Mouse (Mus musculus): ENCODE measurements around the gene Cep95. TPM values are rescaled to one million over a fixed set of nuclear protein-coding genes. Genes with fewer than 3 reads are reported as not detected.

The Cep95 gene
- polyA plus RNA-seq, 1 experiment from 2014 or later = 16.2 TPM

DNA sequence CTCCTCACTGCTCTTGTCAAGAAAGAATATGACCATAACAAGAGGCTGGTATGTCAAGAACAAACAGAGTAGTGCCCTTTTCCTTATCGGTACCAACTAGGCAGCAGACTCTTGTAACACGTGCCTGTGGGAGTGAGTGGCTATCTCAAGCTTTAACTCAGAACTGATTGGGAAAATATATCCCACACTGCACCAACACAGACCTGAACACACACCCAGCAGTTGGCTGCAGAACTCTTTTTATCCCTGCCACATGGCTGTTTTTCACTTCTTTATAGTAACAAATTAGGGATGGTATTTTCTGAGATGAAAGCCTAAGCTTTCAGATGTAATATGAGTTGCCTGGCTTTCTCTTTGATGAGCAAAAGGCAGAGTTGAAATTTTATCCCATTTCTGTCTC lies 26.7 kb downstream of the Cep95 start:
- no peaks in the 10 kb centered on the region for H3K27me3 ChIP-seq (replicated peaks)
- 69% methylated on average over 2 of the region's 2 CpGs for WGBS
- no peak overlapping the region for H3K27ac ChIP-seq (ENCODE audit: poor library complexity, severe bottlenecking)
- H3K4me2 ChIP-seq = no peak overlapping the region
- no peak overlapping the region for H3K9ac ChIP-seq
- no peak for ATAC-seq (ENCODE audit: insufficient number of reproducible peaks, low FRiP score)
- H3K36me3 ChIP-seq = peaks cover 82% of the 10 kb centered on the region
- H3K4me3 ChIP-seq = no peak overlapping the region
- H3K9me3 ChIP-seq (replicated peaks) = no peaks in the 10 kb centered on the region
- H3K4me1 ChIP-seq (replicated peaks) = peaks cover 20% of the 10 kb centered on the region

DNA sequence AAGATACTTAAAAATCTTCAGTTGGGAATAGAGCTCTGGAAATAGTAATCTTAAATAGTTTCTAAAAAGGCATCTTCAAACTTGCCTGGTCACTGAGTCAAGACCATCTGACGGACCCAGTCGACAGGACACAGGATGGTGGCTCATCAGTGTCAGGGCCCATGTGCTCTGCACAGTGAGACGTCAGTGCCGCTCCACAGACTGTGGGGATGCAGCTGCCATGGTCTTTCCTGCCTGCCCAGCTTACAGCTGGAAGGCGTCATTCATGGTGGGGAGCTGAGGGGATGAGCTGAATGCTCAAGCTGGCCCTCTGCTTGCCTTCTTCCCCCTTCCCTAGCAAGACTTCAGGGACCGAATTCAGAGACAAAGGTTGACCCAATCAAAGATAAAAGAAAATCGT lies 27.3 kb downstream of the Cep95 start:
- H3K27ac ChIP-seq (ENCODE audit: poor library complexity, severe bottlenecking) = no peak overlapping the region
- no peak overlapping the region for H3K4me2 ChIP-seq
- H3K36me3 ChIP-seq = peaks cover 80% of the 10 kb centered on the region
- no peaks in the 10 kb centered on the region for H3K27me3 ChIP-seq (replicated peaks)
- WGBS = 77% methylated on average over 7 of the region's 7 CpGs
- peaks cover 25% of the 10 kb centered on the region for H3K4me1 ChIP-seq (replicated peaks)
- H3K9ac ChIP-seq = no peak overlapping the region
- H3K9me3 ChIP-seq (replicated peaks) = no peaks in the 10 kb centered on the region
- ATAC-seq (ENCODE audit: insufficient number of reproducible peaks, low FRiP score) = no peak
- no peak overlapping the region for H3K4me3 ChIP-seq

DNA sequence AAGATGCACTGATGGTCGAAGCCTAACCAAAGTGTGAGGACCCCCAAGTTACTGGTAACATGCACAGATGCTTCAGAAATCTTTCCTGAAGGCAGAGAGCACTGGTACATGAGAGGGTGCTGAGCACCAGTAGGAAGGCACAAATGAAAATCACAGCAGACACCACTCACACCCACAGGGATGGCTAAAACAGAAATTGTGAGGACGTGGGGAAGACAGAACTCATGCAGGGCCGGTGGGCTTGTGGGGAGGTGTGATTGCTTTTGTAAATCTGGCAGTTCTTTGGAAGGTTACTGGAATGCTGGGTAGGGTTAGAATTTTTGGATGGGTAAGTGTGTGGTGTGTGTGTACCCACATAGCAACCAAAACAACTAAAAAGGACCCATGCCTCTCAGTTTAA lies 28.1 kb downstream of the Cep95 start:
- no peak overlapping the region for H3K27ac ChIP-seq (ENCODE audit: poor library complexity, severe bottlenecking)
- no peak overlapping the region for H3K9ac ChIP-seq
- 86% methylated on average over 3 of the region's 3 CpGs for WGBS
- no peak for ATAC-seq (ENCODE audit: insufficient number of reproducible peaks, low FRiP score)
- H3K4me3 ChIP-seq = no peak overlapping the region
- H3K4me2 ChIP-seq = no peak overlapping the region
- no peaks in the 10 kb centered on the region for H3K9me3 ChIP-seq (replicated peaks)
- no peaks in the 10 kb centered on the region for H3K27me3 ChIP-seq (replicated peaks)
- peaks cover 28% of the 10 kb centered on the region for H3K4me1 ChIP-seq (replicated peaks)
- H3K36me3 ChIP-seq = peaks cover 73% of the 10 kb centered on the region

DNA sequence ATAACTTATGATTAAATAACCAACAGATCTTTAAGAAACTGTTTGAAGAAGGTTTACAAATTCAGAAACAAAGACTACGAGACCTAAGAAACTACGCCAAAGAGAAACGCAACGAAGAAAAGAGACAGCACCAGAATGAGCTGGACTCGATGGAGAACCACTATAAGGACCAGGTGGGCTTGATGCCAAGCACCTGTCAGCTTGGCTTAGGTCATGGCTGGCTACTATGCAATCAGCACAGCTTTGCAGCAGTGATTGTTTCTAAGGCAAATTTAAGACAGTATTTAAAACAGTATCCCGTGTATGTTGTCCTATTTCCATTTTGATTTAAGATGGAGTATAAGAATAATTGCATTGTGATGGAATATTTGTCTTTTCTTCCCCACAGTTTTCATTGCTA lies 28.8 kb downstream of the Cep95 start:
- Histone ChIP-seq H3K27me3 (replicated peaks) (no peaks in the 10 kb centered on the region), H3K4me1 (replicated peaks) (peaks cover 34% of the 10 kb centered on the region), H3K9ac (no peak overlapping the region), H3K4me2 (no peak overlapping the region), H3K27ac (ENCODE audit: poor library complexity, severe bottlenecking) (peak overlapping the region; percentile 41; the same call in 1 of the 2 replicates), H3K36me3 (peaks cover 73% of the 10 kb centered on the region), H3K9me3 (replicated peaks) (no peaks in the 10 kb centered on the region), H3K4me3 (no peak overlapping the region)
- WGBS = 83% methylated on average over 6 of the region's 6 CpGs
- ATAC-seq (ENCODE audit: insufficient number of reproducible peaks, low FRiP score) = no peak

DNA sequence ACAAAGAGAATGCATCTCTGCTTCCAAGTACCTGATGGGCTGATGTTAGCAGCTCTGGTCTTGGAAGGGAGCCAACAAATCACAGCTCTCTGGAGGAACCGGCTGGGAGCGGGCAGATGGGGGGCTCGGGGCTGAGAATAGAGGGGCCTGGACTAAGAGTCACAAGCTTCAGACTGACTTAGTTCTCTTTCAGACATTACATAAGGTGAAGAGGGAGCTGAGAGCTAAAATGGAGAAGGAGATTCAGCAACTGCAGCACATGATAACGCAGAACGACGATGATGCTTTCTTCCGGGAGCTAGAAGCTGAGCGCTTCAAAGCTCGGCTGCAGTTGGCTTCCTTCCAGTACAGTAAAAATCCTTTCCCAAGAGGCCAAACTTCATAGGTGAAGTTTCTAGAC lies 29.3 kb downstream of the Cep95 start:
- Histone ChIP-seq H3K9ac (no peak overlapping the region), H3K27ac (ENCODE audit: poor library complexity, severe bottlenecking) (peak overlapping the region; percentile 66), H3K27me3 (replicated peaks) (no peaks in the 10 kb centered on the region), H3K9me3 (replicated peaks) (no peaks in the 10 kb centered on the region), H3K4me3 (0 out of 2 replicates have a peak overlapping the region, but pooled peaks have one; percentile 18), H3K4me2 (peak overlapping the region; percentile 51), H3K36me3 (peaks cover 67% of the 10 kb centered on the region), H3K4me1 (replicated peaks) (peaks cover 34% of the 10 kb centered on the region)
- ATAC-seq (ENCODE audit: insufficient number of reproducible peaks, low FRiP score) = peak; percentile 58; the same call in 1 of the 2 replicates
- 19% methylated on average over 9 of the region's 9 CpGs for WGBS

DNA sequence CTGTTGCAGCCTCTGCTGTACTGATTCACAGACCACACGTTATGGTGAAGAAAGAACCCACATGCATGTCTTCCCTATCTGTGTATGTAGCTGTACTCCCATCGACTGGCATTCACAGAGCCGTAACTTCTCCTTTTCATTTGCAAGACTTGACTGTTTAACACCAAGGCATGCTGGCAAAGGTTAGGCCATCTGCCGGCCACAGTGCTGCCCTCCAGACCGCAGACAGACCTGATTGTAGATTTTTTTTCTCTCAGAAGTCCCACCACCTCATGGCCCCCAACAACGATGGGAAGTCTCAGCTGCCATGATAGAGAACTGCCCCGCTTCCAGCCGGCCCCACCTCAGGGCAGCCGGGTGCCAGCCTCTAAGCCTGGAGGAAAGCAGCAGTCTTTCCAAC lies 30.5 kb downstream of the Cep95 start:
- Histone ChIP-seq H3K9me3 (replicated peaks) (no peaks in the 10 kb centered on the region), H3K4me2 (no peak overlapping the region), H3K4me3 (no peak overlapping the region), H3K4me1 (replicated peaks) (peaks cover 34% of the 10 kb centered on the region), H3K27me3 (replicated peaks) (no peaks in the 10 kb centered on the region), H3K9ac (no peak overlapping the region), H3K36me3 (peaks cover 64% of the 10 kb centered on the region), H3K27ac (ENCODE audit: poor library complexity, severe bottlenecking) (no peak overlapping the region)
- ATAC-seq (ENCODE audit: insufficient number of reproducible peaks, low FRiP score) = no peak
- 85% methylated on average over 9 of the region's 9 CpGs for WGBS

DNA sequence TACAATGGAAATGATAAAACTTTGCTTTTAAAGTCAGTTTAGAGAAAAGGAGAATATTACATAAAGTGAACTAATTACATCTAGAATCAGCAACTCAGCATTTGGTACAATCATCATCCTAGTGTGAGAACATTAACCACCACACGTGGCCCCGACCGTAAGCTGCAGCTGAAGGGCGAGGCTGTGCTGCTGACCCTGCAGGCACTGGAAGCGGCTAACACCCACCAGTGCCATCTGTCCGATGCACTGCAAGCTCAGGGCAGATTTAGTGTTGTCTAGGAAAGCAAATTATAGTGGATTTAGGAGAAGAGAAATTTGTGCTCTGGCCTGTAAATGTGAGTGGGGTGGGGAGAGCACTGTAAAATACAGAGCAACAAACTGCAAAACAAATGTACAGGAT lies 31.2 kb downstream of the Cep95 start:
- WGBS = 89% methylated on average over 6 of the region's 6 CpGs
- Histone ChIP-seq H3K9ac (no peak overlapping the region), H3K36me3 (peaks cover 62% of the 10 kb centered on the region), H3K4me2 (no peak overlapping the region), H3K9me3 (replicated peaks) (no peaks in the 10 kb centered on the region), H3K4me1 (replicated peaks) (peaks cover 34% of the 10 kb centered on the region), H3K4me3 (no peak overlapping the region), H3K27me3 (replicated peaks) (no peaks in the 10 kb centered on the region), H3K27ac (ENCODE audit: poor library complexity, severe bottlenecking) (no peak overlapping the region)
- no peak for ATAC-seq (ENCODE audit: insufficient number of reproducible peaks, low FRiP score)

DNA sequence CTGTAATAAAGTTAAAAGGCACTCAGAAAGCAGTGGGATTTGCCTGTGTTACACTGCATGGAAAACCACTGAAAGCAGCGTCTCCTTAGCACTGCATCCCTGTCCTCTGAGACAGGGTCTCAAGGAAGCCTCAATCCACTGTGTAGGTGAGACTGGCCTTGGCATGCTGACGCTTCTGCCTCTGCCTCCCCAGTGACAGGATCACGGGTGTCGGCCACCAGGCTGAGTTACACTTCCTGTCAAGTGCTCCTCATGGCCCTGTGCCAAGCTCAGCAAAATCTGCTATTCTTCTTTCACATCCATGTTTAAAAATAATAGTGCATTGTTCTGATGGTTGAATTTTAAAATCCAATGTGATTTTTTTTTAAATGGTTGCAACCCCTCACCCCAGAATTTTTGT lies 31.9 kb downstream of the Cep95 start:
- Histone ChIP-seq H3K36me3 (peaks cover 60% of the 10 kb centered on the region), H3K27ac (ENCODE audit: poor library complexity, severe bottlenecking) (no peak overlapping the region), H3K4me1 (replicated peaks) (peaks cover 34% of the 10 kb centered on the region), H3K9me3 (replicated peaks) (no peaks in the 10 kb centered on the region), H3K4me2 (no peak overlapping the region), H3K4me3 (no peak overlapping the region), H3K9ac (no peak overlapping the region), H3K27me3 (replicated peaks) (no peaks in the 10 kb centered on the region)
- WGBS = 40% methylated on average over 4 of the region's 4 CpGs
- no peak for ATAC-seq (ENCODE audit: insufficient number of reproducible peaks, low FRiP score)

DNA sequence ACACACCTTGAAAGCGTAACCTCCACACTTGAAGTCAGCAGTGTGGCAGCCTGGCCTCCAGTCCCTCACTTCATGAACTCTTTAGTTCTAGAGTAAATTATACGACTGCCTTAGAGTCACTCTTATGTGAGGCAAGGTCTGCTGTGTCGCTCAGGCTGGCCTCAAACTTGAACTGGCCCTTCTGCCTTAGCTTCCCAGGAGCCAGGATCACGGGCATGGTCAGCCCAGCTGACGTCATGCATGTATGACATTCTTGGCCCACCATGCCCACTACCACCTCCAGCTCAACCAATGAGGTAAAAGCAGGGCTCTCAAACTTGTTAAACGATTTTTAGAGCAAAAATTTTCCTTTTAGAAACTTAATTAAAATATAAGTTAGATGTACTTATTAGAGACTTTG lies 32.3 kb downstream of the Cep95 start:
- H3K36me3 ChIP-seq = peaks cover 61% of the 10 kb centered on the region
- WGBS = 79% methylated on average over 6 of the region's 6 CpGs

DNA sequence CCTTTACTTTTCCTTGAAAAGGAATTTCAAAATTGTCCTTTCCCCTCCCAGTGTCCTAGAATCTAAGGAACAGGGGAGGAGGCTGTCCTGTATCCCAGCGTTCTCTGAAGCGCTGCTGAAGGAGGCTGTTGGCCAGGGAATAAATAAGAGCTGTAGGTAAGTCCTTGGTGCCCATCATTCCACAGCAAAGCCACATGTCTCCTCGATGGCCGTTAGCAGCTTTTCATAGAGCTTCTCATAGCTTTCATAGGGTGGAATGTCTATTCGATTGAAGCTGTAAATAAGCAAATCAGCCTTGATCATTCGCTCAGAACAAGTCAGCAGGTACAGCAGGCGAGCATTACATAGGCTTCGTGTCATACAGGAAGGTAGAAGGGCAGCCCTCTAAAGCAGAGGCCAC lies 33.4 kb downstream of the Cep95 start:
- Histone ChIP-seq H3K9me3 (replicated peaks) (no peaks in the 10 kb centered on the region), H3K9ac (no peak overlapping the region), H3K4me1 (replicated peaks) (peaks cover 34% of the 10 kb centered on the region), H3K4me3 (no peak overlapping the region), H3K36me3 (peaks cover 59% of the 10 kb centered on the region), H3K27ac (ENCODE audit: poor library complexity, severe bottlenecking) (no peak overlapping the region), H3K27me3 (replicated peaks) (no peaks in the 10 kb centered on the region), H3K4me2 (no peak overlapping the region)
- 84% methylated on average over 8 of the region's 8 CpGs for WGBS
- no peak for ATAC-seq (ENCODE audit: insufficient number of reproducible peaks, low FRiP score)

More for the DNA sequence above, 32.3 kb downstream of the Cep95 start:
- Histone ChIP-seq H3K4me3 (no peak overlapping the region), H3K4me2 (no peak overlapping the region), H3K27ac (ENCODE audit: poor library complexity, severe bottlenecking) (no peak overlapping the region), H3K27me3 (replicated peaks) (no peaks in the 10 kb centered on the region), H3K9ac (no peak overlapping the region), H3K9me3 (replicated peaks) (no peaks in the 10 kb centered on the region), H3K4me1 (replicated peaks) (peaks cover 34% of the 10 kb centered on the region)
- ATAC-seq (ENCODE audit: insufficient number of reproducible peaks, low FRiP score) = no peak

DNA sequence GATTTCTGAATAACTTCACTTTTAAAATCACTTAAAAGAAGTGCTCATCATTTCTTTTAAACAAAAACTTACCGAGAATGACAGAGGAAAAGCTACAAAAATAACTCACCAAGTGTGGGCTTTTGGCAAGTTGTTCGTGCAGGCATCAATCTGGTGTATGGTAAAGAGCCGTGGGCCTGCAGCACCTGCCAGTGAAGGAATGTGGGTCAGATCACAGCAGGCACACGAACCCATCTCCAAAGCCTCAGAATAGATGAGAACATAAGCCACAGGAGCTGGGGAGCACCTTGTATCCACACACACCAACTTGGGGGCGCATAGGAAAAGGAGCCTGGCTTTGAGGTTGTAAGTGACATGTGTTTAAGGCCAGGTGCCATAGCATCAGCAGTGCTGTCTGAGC lies 33.9 kb downstream of the Cep95 start:
- no peak for ATAC-seq (ENCODE audit: insufficient number of reproducible peaks, low FRiP score)
- WGBS = 83% methylated on average over 5 of the region's 5 CpGs
- Histone ChIP-seq H3K9me3 (replicated peaks) (no peaks in the 10 kb centered on the region), H3K4me3 (no peak overlapping the region), H3K27me3 (replicated peaks) (no peaks in the 10 kb centered on the region), H3K27ac (ENCODE audit: poor library complexity, severe bottlenecking) (no peak overlapping the region), H3K4me2 (no peak overlapping the region), H3K36me3 (peaks cover 59% of the 10 kb centered on the region), H3K9ac (no peak overlapping the region), H3K4me1 (replicated peaks) (peaks cover 31% of the 10 kb centered on the region)

DNA sequence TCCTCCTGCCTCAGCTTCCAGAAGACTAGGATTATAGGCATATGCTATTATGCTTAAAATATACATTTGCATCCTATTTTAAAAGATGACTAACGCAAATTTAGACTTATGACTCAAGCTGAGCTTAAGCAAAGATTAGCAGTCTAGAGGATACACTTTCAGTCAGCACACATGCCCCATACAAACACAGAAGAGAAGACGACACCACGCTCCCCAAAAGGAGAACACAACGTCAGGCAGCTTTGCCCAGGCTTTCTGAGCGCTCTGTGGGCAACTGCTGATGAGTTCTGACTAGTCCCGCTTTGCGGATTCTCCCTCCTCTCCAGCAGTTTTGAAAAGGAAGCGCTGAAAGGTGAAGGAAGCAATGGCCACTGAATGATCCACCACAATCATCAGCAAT lies 34.7 kb downstream of the Cep95 start:
- Histone ChIP-seq H3K4me2 (no peak overlapping the region), H3K36me3 (peaks cover 67% of the 10 kb centered on the region), H3K27ac (ENCODE audit: poor library complexity, severe bottlenecking) (no peak overlapping the region), H3K4me1 (replicated peaks) (peaks cover 24% of the 10 kb centered on the region), H3K9me3 (replicated peaks) (no peaks in the 10 kb centered on the region), H3K9ac (no peak overlapping the region), H3K4me3 (no peak overlapping the region), H3K27me3 (replicated peaks) (no peaks in the 10 kb centered on the region)
- no peak for ATAC-seq (ENCODE audit: insufficient number of reproducible peaks, low FRiP score)
- WGBS = 90% methylated on average over 8 of the region's 8 CpGs

Measured in heart, embryonic 12.5 days (tissue).